Mouse (Mus musculus) limb, embryonic 11.5 days (tissue): ENCODE measurements around the gene Asic2. TPM values are rescaled to one million over a fixed set of nuclear protein-coding genes. Genes with fewer than 3 reads are reported as not detected.

Experiments used
- ATAC-seq: fragments of 200-750 bp; cut with Nextera tagmentation; 2 replicates; pipeline ENCODE4 v1.8.0; 2017; ENCODE audit warnings: low read depth; ENCODE audit not compliant: insufficient number of reproducible peaks, low FRiP score, low TSS enrichment
- DNase-seq: peaks from one replicate; pipeline ENCODE4 v3.0.0-alpha.2; 2015; ENCODE audit warnings: low spot score
- H3K27ac ChIP-seq: fragments of 300-500 bp; sonication (generic); replicated peaks from 2 replicates; pipeline ENCODE4 v1.5.1; 2014; ENCODE audit warnings: low read depth, mild to moderate bottlenecking, low read length
- H3K27me3 ChIP-seq: fragments of 300-500 bp; sonication (generic); 2 replicates; pipeline ENCODE4 v1.6.1; 2014; ENCODE audit warnings: mild to moderate bottlenecking, low read length, mixed read lengths; ENCODE audit not compliant: control insufficient read depth, insufficient read depth
- H3K36me3 ChIP-seq: fragments of 300-500 bp; sonication (generic); 2 replicates; pipeline ENCODE4 v1.6.1; 2014; ENCODE audit warnings: mild to moderate bottlenecking, low read length, moderate library complexity, mixed read lengths; ENCODE audit not compliant: control insufficient read depth, insufficient read depth
- H3K4me1 ChIP-seq: fragments of 300-500 bp; sonication (generic); 2 replicates; pipeline ENCODE4 v1.6.1; 2014; ENCODE audit warnings: low read length, mixed read lengths; ENCODE audit not compliant: control insufficient read depth, insufficient read depth
- H3K4me2 ChIP-seq: fragments of 300-500 bp; sonication (generic); 2 replicates; pipeline ENCODE4 v1.6.1; 2014; ENCODE audit warnings: low read depth, mild to moderate bottlenecking, moderate library complexity; ENCODE audit not compliant: severe bottlenecking
- H3K4me3 ChIP-seq: fragments of 300-500 bp; sonication (generic); 2 replicates; pipeline ENCODE4 v1.5.1; 2014; ENCODE audit warnings: low read depth, low read length
- H3K9ac ChIP-seq: fragments of 300-500 bp; sonication (generic); 2 replicates; pipeline ENCODE4 v1.6.1; 2014; ENCODE audit warnings: mild to moderate bottlenecking, low read length
- H3K9me3 ChIP-seq: fragments of 300-500 bp; sonication (generic); 2 replicates; pipeline ENCODE4 v1.6.1; 2016; ENCODE audit warnings: low read length; ENCODE audit not compliant: control insufficient read depth
- WGBS: fragments of 180-500 bp; shearing (Covaris S2); extraction: QIAGEN DNeasy Blood & Tissue Kit; methylation state at CpG from one replicate; pipeline ENCODE4 v1.1.7; 2014; 5-methylcytosine and 5-hydroxymethylcytosine counted together
- polyA plus RNA-seq: library from polyadenylated mRNA; unstranded; fragments of >200 nt; fragmentation: Nextera tagmentation; extraction: Ambion mirVana; gene quantifications from 2 replicates; pipeline ENCODE4 v1.2.1, GENCODE M21; 2014

Asic2 gene
- polyA plus RNA-seq, 1 experiment from 2014 or later, result 0.27 TPM

GRCm38 (mm10) chr11:81897547-81898354 is 70.5 kb downstream of the Asic2 start:
- Histone ChIP-seq H3K36me3 (no peaks in the 10 kb centered on the region), H3K4me1 (0 out of 2 replicates have a peak, but pooled peaks cover 3% of the 10 kb centered on the region), H3K4me2 (no peak overlapping the region), H3K4me3 (no peak overlapping the region), H3K9ac (no peak overlapping the region), H3K27me3 (no peaks in the 10 kb centered on the region), H3K27ac (no peak overlapping the region), H3K9me3 (no peaks in the 10 kb centered on the region)
- DNase-seq (no peak), ATAC-seq (no peak)
- WGBS, result 8% methylated on average over 8 of the region's 8 CpGs

GRCm38 (mm10) chr11:81896511-81896910 is 71.7 kb downstream of the Asic2 start:
- H3K27me3 ChIP-seq, result no peaks in the 10 kb centered on the region
- H3K4me3 ChIP-seq, result no peak overlapping the region
- no peak for DNase-seq
- H3K27ac ChIP-seq, result no peak overlapping the region
- no peaks in the 10 kb centered on the region for H3K9me3 ChIP-seq
- no peak overlapping the region for H3K9ac ChIP-seq
- 0 out of 2 replicates have a peak, but pooled peaks cover 3% of the 10 kb centered on the region for H3K4me1 ChIP-seq
- H3K36me3 ChIP-seq, result no peaks in the 10 kb centered on the region
- 83% methylated on average over 6 of the region's 6 CpGs for WGBS
- no peak for ATAC-seq
- no peak overlapping the region for H3K4me2 ChIP-seq

GRCm38 (mm10) chr11:81871506-81872213 is 96.6 kb downstream of the Asic2 start:
- no peak overlapping the region for H3K4me2 ChIP-seq
- no peak overlapping the region for H3K9ac ChIP-seq
- H3K27me3 ChIP-seq, result no peaks in the 10 kb centered on the region
- no peak overlapping the region for H3K4me3 ChIP-seq
- WGBS, result 61% methylated on average over 9 of the region's 9 CpGs
- H3K36me3 ChIP-seq, result no peaks in the 10 kb centered on the region
- DNase-seq, result no peak
- no peak for ATAC-seq
- no peaks in the 10 kb centered on the region for H3K4me1 ChIP-seq
- no peak overlapping the region for H3K27ac ChIP-seq
- H3K9me3 ChIP-seq, result no peaks in the 10 kb centered on the region

GRCm38 (mm10) chr11:81865661-81866382 is 102.4 kb downstream of the Asic2 start:
- DNase-seq (no peak), ATAC-seq (no peak)
- Histone ChIP-seq H3K9me3 (no peaks in the 10 kb centered on the region), H3K9ac (no peak overlapping the region), H3K4me1 (peaks cover 4% of the 10 kb centered on the region), H3K27me3 (no peaks in the 10 kb centered on the region), H3K36me3 (no peaks in the 10 kb centered on the region), H3K4me3 (no peak overlapping the region), H3K4me2 (no peak overlapping the region), H3K27ac (no peak overlapping the region)
- 83% methylated on average over 10 of the region's 10 CpGs for WGBS

GRCm38 (mm10) chr11:81860250-81860972 is 107.8 kb downstream of the Asic2 start, which contains the start of gene 5530401A14Rik:
5530401A14Rik (plus strand) TSS chr11:81860673.
- no peak for ATAC-seq
- WGBS, result 32% methylated on average over 4 of the region's 4 CpGs
- peak; percentile 30 for DNase-seq

GRCm38 (mm10) chr11:81847773-81848490 is 120.3 kb downstream of the Asic2 start:
- no peak overlapping the region for H3K4me2 ChIP-seq
- DNase-seq (no peak), ATAC-seq (no peak)
- H3K27me3 ChIP-seq, result no peaks in the 10 kb centered on the region
- H3K4me1 ChIP-seq, result no peaks in the 10 kb centered on the region
- H3K9ac ChIP-seq, result no peak overlapping the region
- H3K36me3 ChIP-seq, result no peaks in the 10 kb centered on the region
- no peak overlapping the region for H3K4me3 ChIP-seq
- H3K9me3 ChIP-seq, result no peaks in the 10 kb centered on the region
- WGBS, result 26% methylated on average over 1 of the region's 1 CpGs
- H3K27ac ChIP-seq, result no peak overlapping the region

More at GRCm38 (mm10) chr11:81860250-81860972, 107.8 kb downstream of the Asic2 start, which contains the start of gene 5530401A14Rik:
- Histone ChIP-seq H3K27me3 (no peaks in the 10 kb centered on the region), H3K9ac (no peak within 1 kb of the TSS), H3K27ac (no peak within 1 kb of the TSS), H3K4me1 (peaks cover 12% of the 10 kb centered on the region), H3K4me2 (no peak within 1 kb of the TSS), H3K9me3 (no peaks in the 10 kb centered on the region), H3K36me3 (no peaks in the 10 kb centered on the region), H3K4me3 (no peak within 1 kb of the TSS)

GRCm38 (mm10) chr11:81845686-81846036 is 122.6 kb downstream of the Asic2 start:
- Histone ChIP-seq H3K27me3 (no peaks in the 10 kb centered on the region), H3K9ac (no peak overlapping the region), H3K36me3 (no peaks in the 10 kb centered on the region), H3K27ac (no peak overlapping the region), H3K4me1 (no peaks in the 10 kb centered on the region), H3K9me3 (no peaks in the 10 kb centered on the region), H3K4me3 (no peak overlapping the region), H3K4me2 (no peak overlapping the region)
- ATAC-seq, result no peak
- DNase-seq, result no peak
- WGBS, result 89% methylated on average over 3 of the region's 3 CpGs
